Mouse (Mus musculus) heart, adult 18-20 months (tissue): ENCODE results near the gene Gm39653. TPM values are rescaled to one million over a fixed set of nuclear protein-coding genes. Genes with fewer than 3 reads are reported as not detected.

Experiments
- total RNA-seq, 2 experiments: library from RNA; stranded (reverse); gene quantifications; 2 replicates each; pipeline ENCODE4 v1.2.3; 2021

The Gm39653 gene
- total RNA-seq, 2 experiments from 2014 or later, result not detected

Other genes with a start within 250 kb of the Gm39653 start
- 1 to 10 TPM; 2.0 to 2.6 TPM for gene Adam23, start 170.1 kb upstream of the Gm39653 start, total RNA-seq
- not detected for gene Dytn, start 71.0 kb downstream of the Gm39653 start, total RNA-seq
- gene Mdh1b, start 114.3 kb downstream of the Gm39653 start, total RNA-seq, result under 1 TPM in 1 of 2 experiments, not detected in 1; 0.21 TPM
- gene Fastkd2, start 114.6 kb downstream of the Gm39653 start, total RNA-seq, result 10 to 100 TPM; 28.6 to 40.6 TPM
- not detected for gene 4933402D24Rik, start 153.3 kb downstream of the Gm39653 start, total RNA-seq